Mouse (Mus musculus): ENCODE measurements around the gene Rcan1.

DNA sequence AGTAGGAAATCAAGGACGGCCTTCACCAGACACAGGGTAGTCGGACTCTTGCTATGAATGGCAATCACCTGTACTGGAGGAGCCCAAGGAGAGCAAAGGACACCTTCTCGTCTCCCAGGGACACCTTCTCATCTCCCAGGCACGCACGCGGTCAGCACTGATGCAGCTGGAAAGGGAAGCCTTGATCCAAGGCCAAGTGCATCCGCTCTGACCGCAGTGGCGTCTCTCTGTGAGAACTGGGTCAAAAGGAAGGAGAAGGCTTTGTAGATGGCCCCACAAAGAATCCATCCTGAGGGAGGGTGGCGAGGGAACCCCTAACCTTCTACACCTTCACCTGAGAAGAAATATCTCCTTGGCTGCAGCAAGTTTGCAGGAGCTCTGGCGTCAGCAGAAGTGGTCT, 28.5 kb downstream of the Rcan1 start:
- TF ChIP-seq CTCF (IDR thresholded peaks at IDR 0.05; ENCODE audit: borderline replicate concordance, insufficient read depth, low read length) (no peak), POLR2A (IDR thresholded peaks at IDR 0.05; ENCODE audit: low read depth, low read length) (no peak)
